Mouse (Mus musculus): ENCODE measurements at regions not wholly inside any gene's neighbourhood (a gene's known extent, or its start where the extent isn't known, plus 50 kb on each side); places are given as distances from the start of the nearest gene placed in this dataset.
A peak's percentile ranks its signal among the peaks of the same experiment; 100 is the strongest.

DNA sequence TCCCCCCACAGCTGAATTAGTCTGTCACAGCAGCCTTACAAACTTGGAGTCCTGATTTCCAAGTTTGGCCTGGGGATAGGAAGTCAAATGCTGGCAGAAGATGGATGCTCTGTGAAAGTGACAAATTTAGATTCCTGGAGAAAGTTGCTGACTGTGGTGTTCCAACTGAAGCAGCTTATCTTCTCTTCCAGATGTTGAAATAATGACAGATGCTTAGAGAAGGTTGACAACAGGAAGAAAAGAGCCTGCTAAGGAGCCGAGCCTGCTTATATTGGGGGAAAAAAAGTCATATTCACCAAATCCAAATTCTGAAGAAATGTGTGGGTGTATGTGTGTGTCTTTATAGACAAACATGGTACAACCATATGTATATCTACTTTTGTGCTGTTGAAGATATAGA lies 1380.4 kb upstream of the Cdh8 start:
- DNase-seq (ENCODE audit: low spot score), result no peak
- 52% methylated on average over 1 of the region's 1 CpGs for WGBS

DNA sequence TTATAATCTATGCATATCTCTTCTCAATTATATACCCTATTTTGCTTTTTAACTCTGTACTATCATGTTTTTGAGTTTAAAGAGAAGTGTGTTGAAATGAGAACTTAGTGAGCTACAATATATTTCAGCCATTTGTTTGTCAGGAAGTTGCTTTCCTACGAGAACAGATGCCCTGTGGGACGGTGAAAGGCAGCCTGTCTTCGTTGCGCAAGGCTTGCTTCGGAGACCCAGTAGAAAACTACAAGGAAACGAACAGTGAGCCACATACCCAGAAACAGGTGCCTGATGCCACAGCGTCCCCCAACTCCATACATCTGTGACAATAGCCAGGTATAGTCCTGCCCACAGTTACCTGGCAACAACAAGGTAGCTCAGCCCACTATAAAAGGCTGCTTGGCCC lies 1377.7 kb upstream of the Cdh8 start:
- 83% methylated on average over 7 of the region's 7 CpGs for whole genome bisulfite sequencing
- Histone ChIP-seq H3K36me3 (no peaks in the 10 kb centered on the region), H3K27ac (no peak overlapping the region), H3K4me3 (no peak overlapping the region), H3K9me3 (no peaks in the 10 kb centered on the region), H3K4me1 (no peaks in the 10 kb centered on the region), H3K27me3 (ENCODE audit: insufficient read depth, poor library complexity, severe bottlenecking) (no peaks in the 10 kb centered on the region)
- DNase-seq (ENCODE audit: low spot score), result no peak

More for the DNA sequence above, 1380.4 kb upstream of the Cdh8 start:
- H3K27me3 ChIP-seq (ENCODE audit: insufficient read depth, poor library complexity, severe bottlenecking), result no peaks in the 10 kb centered on the region
- no peaks in the 10 kb centered on the region for H3K4me1 ChIP-seq
- H3K4me3 ChIP-seq, result no peak overlapping the region
- H3K9me3 ChIP-seq, result no peaks in the 10 kb centered on the region
- no peaks in the 10 kb centered on the region for H3K36me3 ChIP-seq
- H3K27ac ChIP-seq, result no peak overlapping the region

DNA sequence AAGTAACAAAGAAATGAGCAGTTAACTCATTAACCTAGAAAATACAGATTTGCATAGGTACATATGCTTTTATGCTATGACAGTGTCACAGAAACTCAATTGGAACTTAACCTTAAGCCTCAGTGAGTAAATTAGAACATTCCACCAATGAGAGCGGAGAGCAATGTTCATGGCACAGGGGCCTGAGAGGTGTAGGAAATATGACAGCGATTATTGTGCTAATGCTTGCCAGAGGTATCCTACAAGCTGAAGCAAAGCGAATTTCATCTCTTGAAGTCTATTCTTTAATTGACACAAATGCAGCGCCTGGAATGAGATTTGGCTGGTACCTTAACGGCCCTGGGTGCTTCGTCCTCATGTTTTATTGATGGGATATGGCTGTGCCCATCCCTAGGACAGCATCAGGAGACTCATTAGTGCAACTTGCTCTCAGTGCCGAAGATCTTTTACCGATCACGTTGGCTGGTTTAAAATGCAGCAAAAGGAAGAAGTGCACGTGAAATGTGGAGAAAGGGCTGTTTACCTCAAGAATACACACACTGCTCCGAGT lies 1374.4 kb upstream of the Cdh8 start:
- DNase-seq (ENCODE audit: low spot score), result no peak

DNA sequence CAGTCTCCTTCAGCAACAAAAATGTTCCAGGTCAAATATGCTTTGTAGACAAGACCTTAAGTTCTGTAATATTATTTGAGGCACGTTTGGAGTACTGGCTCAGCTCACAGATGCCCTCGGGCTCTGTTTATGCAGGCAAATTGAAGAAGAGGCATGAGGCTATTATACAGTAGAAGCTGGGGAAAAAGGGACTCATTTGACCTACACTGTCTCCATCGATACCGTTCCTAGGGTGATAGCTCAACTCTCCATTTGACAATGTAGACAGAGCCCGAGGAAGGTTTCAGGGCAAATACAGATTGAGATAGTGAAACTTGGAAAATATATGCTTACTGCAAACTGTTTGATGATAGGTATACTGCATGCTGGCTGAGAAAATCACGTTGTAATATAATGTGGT lies 1371.9 kb upstream of the Cdh8 start:
- Histone ChIP-seq H3K9me3 (no peaks in the 10 kb centered on the region), H3K4me1 (no peaks in the 10 kb centered on the region), H3K36me3 (no peaks in the 10 kb centered on the region), H3K27ac (no peak overlapping the region), H3K27me3 (ENCODE audit: insufficient read depth, poor library complexity, severe bottlenecking) (no peaks in the 10 kb centered on the region), H3K4me3 (no peak overlapping the region)
- WGBS, result 73% methylated on average over 6 of the region's 6 CpGs
- DNase-seq (ENCODE audit: low spot score), result no peak

More for the DNA sequence above, 1374.4 kb upstream of the Cdh8 start:
- no peaks in the 10 kb centered on the region for H3K4me1 ChIP-seq
- 83% methylated on average over 11 of the region's 11 CpGs for WGBS
- no peaks in the 10 kb centered on the region for H3K36me3 ChIP-seq
- no peak overlapping the region for H3K27ac ChIP-seq
- no peaks in the 10 kb centered on the region for H3K9me3 ChIP-seq
- H3K4me3 ChIP-seq, result no peak overlapping the region
- no peaks in the 10 kb centered on the region for H3K27me3 ChIP-seq (ENCODE audit: insufficient read depth, poor library complexity, severe bottlenecking)

DNA sequence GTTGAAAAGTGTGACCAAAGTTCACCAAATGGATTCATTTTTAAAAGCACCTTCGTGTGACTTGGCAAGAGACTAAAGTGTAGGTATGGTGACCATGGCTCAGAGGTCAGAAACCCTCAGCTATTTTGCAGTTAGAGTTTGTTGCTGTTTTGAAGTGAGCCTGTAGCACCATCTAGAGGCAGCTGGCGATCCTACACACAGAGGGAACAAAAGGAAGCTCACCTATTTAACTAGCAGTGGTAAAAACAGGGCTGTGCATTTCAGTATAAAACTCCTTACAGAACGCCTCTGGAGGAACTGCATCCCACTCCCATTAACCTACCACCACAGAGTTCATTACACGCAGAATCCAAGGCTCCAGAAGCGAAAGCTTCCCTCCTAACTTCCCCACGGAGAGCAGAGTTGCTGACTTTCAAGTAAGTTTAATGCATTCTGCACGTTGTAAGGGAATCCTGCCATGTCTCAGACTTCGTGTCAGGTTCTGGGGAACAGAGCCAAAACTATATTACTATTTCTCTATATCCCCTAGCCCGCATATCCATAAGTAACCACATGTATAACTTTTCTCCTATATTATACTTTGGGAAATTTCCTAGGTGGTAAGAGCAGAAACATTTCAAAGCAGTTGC lies 1356.6 kb upstream of the Cdh8 start:
- Histone ChIP-seq H3K9me3 (no peaks in the 10 kb centered on the region), H3K27ac (no peak overlapping the region), H3K4me3 (no peak overlapping the region), H3K27me3 (ENCODE audit: insufficient read depth, poor library complexity, severe bottlenecking) (no peaks in the 10 kb centered on the region), H3K36me3 (no peaks in the 10 kb centered on the region), H3K4me1 (no peaks in the 10 kb centered on the region)
- DNase-seq (ENCODE audit: low spot score), result peak; percentile 76
- 27% methylated on average over 9 of the region's 9 CpGs for WGBS

DNA sequence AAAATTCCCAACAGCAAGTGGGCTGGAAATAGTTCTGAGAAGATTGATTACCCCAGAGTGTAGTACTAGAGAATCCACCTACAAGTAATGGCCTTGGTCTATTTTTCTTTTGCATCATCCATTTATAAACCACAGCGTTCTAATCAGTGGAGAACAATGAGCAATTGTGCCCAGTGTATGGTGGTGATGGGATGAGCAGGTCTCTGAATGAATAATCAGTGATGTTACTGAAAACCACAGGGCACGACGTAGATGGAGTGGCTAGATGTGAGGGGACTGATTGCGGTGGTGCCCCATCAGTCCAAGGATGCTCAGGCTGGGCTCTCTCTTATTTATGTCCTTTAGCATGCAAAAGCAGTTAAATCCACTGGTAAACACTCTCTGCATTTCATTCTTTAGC lies 1353.3 kb upstream of the Cdh8 start:
- no peaks in the 10 kb centered on the region for H3K36me3 ChIP-seq
- no peaks in the 10 kb centered on the region for H3K27me3 ChIP-seq (ENCODE audit: insufficient read depth, poor library complexity, severe bottlenecking)
- no peak overlapping the region for H3K4me3 ChIP-seq
- H3K27ac ChIP-seq, result no peak overlapping the region
- no peaks in the 10 kb centered on the region for H3K4me1 ChIP-seq
- DNase-seq (ENCODE audit: low spot score), result no peak
- 77% methylated on average over 4 of the region's 4 CpGs for WGBS
- no peaks in the 10 kb centered on the region for H3K9me3 ChIP-seq

DNA sequence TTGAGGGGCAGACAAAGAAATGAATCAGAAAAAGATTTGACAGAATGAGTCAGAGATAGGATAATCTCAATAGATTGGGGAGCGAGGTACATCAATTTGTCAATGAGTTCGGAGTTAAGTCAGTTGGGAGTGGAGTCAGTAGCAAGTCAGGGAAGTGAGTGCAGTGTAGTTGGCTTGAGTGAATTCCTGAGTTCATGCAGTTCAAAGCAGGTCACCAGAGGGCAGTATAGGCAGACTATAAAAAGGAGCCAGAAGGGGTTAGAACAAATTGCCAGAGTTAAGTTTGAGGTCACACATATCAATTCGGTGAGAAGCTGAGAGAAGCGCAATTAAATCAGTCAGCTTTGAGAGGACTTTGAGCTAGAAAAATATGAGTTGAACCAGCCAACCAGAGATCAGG lies 1317.7 kb upstream of the Cdh8 start:
- Histone ChIP-seq H3K27me3 (ENCODE audit: insufficient read depth, poor library complexity, severe bottlenecking) (no peaks in the 10 kb centered on the region), H3K9me3 (no peaks in the 10 kb centered on the region), H3K27ac (no peak overlapping the region), H3K4me3 (no peak overlapping the region), H3K36me3 (no peaks in the 10 kb centered on the region), H3K4me1 (no peaks in the 10 kb centered on the region)
- WGBS, result 75% methylated on average over 4 of the region's 4 CpGs
- DNase-seq (ENCODE audit: low spot score), result no peak

DNA sequence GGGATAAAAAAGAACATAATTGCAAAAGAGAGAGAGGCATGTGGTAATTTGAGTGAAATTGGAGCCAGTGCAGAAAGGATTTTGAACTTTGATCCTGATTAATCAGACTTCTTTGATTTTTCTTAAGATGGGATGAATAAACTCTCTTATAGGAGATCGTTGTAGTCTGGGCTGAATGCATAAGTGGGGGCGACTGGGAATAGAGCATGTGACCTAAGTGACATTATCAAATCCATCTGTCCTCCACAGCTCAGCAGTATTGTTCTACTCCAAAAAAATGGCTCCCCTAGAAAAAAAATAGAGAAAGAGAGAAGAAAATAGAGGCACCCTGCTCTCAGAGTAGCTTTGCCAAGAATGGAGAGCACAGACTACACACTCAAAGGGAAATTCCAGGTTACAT lies 1286.1 kb upstream of the Cdh8 start:
- Histone ChIP-seq H3K27ac (no peak overlapping the region), H3K36me3 (no peaks in the 10 kb centered on the region), H3K9me3 (no peaks in the 10 kb centered on the region), H3K4me1 (no peaks in the 10 kb centered on the region), H3K4me3 (no peak overlapping the region), H3K27me3 (ENCODE audit: insufficient read depth, poor library complexity, severe bottlenecking) (no peaks in the 10 kb centered on the region)
- DNase-seq (ENCODE audit: low spot score), result no peak
- WGBS, result 71% methylated on average over 2 of the region's 2 CpGs

DNA sequence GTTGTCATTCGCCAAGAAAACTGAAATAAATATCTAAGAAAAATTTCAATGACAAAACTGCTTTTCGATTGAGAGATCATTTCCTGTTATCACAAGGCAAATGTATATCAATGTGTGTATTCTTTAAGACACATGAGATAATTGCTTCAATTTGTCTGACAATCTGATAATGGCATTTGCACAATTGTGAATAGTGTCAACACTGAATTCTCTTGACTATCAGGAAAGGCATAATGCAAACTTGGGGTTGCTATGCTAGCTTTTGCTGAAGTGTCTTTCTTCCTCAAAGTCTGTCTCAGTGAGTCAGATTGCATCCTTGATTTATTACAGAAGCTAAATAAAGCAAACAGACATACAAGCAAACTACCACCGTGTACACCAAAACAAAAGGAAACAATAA lies 1278.8 kb upstream of the Cdh8 start:
- Histone ChIP-seq H3K27ac (no peak overlapping the region), H3K36me3 (no peaks in the 10 kb centered on the region), H3K4me3 (no peak overlapping the region), H3K27me3 (ENCODE audit: insufficient read depth, poor library complexity, severe bottlenecking) (no peaks in the 10 kb centered on the region), H3K4me1 (no peaks in the 10 kb centered on the region), H3K9me3 (no peaks in the 10 kb centered on the region)
- DNase-seq (ENCODE audit: low spot score), result no peak
- 81% methylated on average over 3 of the region's 3 CpGs for WGBS

DNA sequence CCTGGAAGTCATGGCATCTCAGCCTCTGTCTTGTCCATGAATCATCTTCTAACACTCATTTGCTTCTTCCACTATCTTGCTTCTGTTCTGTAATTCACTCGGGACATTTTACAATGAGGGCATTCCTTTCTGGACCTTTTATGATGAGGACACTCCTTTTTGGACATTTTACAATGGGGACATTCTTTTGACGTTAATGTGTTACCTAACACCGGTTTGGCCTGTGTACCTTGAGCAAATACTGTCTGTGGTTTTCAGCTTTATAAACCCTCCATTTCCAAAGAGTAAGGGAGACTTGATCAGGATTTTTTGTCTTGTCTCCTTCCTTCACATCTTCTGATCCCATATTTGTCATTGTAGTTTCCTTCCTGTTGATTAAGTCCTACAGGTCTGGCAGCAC lies 1262.3 kb upstream of the Cdh8 start:
- no peak overlapping the region for H3K27ac ChIP-seq
- no peak for DNase-seq (ENCODE audit: low spot score)
- no peaks in the 10 kb centered on the region for H3K4me1 ChIP-seq
- WGBS, result 86% methylated on average over 3 of the region's 3 CpGs
- H3K9me3 ChIP-seq, result no peaks in the 10 kb centered on the region
- no peaks in the 10 kb centered on the region for H3K36me3 ChIP-seq
- no peak overlapping the region for H3K4me3 ChIP-seq
- H3K27me3 ChIP-seq (ENCODE audit: insufficient read depth, poor library complexity, severe bottlenecking), result no peaks in the 10 kb centered on the region

Measured in heart, embryonic 10.5 days (tissue).